Mouse (Mus musculus) limb, embryonic 10.5 days (tissue): ENCODE measurements around the gene Qrich1. TPM values are rescaled to one million over a fixed set of nuclear protein-coding genes. Genes with fewer than 3 reads are reported as not detected.

Experiments
- DNase-seq: peaks from one replicate; pipeline ENCODE4 v3.0.0-alpha.2; 2017; ENCODE audit warnings: low spot score
- H3K27ac ChIP-seq: fragments of 300-500 bp; sonication (generic); 2 replicates; pipeline ENCODE4 v1.5.1; 2016; ENCODE audit warnings: mild to moderate bottlenecking
- H3K27me3 ChIP-seq: fragments of 300-500 bp; sonication (generic); 2 replicates; pipeline ENCODE4 v1.6.1; 2016; ENCODE audit warnings: low read depth, mild to moderate bottlenecking; ENCODE audit not compliant: poor library complexity, severe bottlenecking
- H3K36me3 ChIP-seq: fragments of 300-500 bp; sonication (generic); 2 replicates; pipeline ENCODE4 v1.6.1; 2016; ENCODE audit warnings: mild to moderate bottlenecking, moderate library complexity
- H3K4me1 ChIP-seq: fragments of 300-500 bp; sonication (generic); 2 replicates; pipeline ENCODE4 v1.6.1; 2016
- H3K4me3 ChIP-seq: fragments of 300-500 bp; sonication (generic); 2 replicates; pipeline ENCODE4 v1.5.1; 2016; ENCODE audit warnings: mild to moderate bottlenecking, moderate library complexity
- H3K9me3 ChIP-seq: fragments of 300-500 bp; sonication (generic); replicated peaks from 2 replicates; pipeline ENCODE4 v1.6.1; 2016; ENCODE audit warnings: mild to moderate bottlenecking
- WGBS: fragments of 180-500 bp; shearing (Covaris S2); methylation state at CpG from one replicate; pipeline ENCODE4 v1.1.7; 2016; 5-methylcytosine and 5-hydroxymethylcytosine counted together
- polyA plus RNA-seq: library from polyadenylated mRNA; unstranded; fragments of >200 nt; fragmentation: Nextera tagmentation; extraction: Ambion mirVana; gene quantifications from 2 replicates; pipeline ENCODE4 v1.2.1, GENCODE M21; 2016

The Qrich1 gene
- polyA plus RNA-seq, 1 experiment from 2014 or later, result 173 TPM

DNA sequence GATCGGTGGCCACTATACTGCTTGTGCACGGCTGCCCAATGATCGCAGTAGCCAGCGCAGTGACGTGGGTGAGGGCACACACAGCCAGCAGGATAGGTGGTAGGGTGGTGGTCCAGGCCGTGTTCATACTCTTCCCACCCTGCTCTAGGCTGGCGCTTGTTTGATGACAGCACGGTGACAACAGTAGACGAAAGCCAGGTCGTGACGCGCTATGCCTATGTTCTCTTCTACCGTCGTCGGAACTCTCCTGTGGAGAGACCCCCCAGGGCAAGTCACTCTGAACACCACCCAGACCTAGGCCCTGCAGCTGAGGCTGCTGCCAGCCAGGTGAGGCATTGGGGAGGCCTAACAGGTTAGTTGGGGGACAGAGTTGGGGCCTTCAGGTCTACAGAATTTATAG is 16.7 kb upstream of the Qrich1 start:
- Histone ChIP-seq H3K9me3 (no peaks in the 10 kb centered on the region), H3K27me3 (no peaks in the 10 kb centered on the region), H3K4me1 (no peaks in the 10 kb centered on the region), H3K27ac (no peak overlapping the region), H3K4me3 (no peak overlapping the region), H3K36me3 (peaks cover 89% of the 10 kb centered on the region)
- DNase-seq, result no peak
- 93% methylated on average over 15 of the region's 15 CpGs for WGBS

DNA sequence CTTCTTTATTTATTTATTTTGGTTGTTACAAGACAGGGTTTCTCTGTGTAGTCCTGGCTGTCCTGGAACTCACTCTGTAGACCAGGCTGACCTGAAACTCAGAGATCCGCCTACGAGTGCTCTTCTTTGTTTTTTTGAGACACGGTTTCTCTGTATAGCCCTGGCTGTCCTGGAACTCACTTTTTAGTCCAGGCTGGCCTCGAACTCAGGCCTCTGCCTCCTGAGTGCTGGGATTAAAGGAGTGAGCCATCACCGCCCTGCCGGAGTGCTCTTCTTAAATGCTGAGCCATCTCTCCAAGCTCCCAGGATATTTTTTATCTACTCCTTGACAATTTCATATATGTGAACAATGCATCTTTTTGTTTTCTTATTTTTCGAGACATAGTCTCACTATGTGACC is 9.7 kb upstream of the Qrich1 start:
- H3K9me3 ChIP-seq, result no peaks in the 10 kb centered on the region
- no peak for DNase-seq
- H3K27ac ChIP-seq, result peak overlapping the region; percentile 87; the same call in 1 of the 2 replicates
- H3K27me3 ChIP-seq, result no peaks in the 10 kb centered on the region
- H3K4me1 ChIP-seq, result peaks cover 17% of the 10 kb centered on the region
- 89% methylated on average over 7 of the region's 7 CpGs for WGBS
- H3K4me3 ChIP-seq, result peak overlapping the region; percentile 75
- H3K36me3 ChIP-seq, result peaks cover 48% of the 10 kb centered on the region

DNA sequence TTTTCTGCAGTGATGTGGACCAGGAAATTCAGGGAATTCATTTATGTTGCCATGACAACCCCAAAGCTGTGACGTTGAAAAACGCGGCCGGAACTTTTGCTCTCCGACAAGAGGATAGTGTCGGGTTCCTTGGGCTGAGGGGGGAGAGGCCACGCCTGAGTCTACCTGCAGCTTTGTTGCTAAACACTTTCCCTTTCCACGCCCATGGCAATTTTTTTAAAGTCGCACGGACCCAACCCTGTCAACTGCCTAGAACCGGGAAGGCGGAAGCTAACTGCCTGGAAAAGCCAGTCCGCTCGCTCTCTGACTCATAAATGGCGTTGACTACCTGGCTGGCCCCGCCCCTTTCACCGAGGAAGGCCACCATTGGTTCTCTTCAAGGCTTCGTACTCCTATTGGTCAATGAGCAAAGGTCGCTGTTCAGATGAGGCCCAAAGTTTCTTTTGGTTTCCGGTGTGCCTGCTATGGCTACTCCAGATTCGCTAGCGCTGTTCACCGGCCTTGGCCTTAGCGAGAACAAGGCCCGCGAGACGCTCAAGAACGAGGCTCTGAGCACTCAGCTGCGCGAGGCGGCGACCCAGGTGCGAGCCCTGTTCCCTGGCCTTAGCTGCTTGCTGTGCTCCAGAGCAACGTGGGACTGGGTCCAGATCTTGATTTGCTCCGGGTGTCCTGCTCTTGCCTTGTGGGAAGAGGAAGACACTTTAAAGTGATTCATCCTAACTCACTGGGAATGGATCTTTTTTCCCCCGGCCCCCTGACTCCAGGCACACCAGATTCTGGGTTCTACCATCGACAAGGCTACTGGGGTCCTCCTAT is 8.8 kb upstream of the Qrich1 start, which contains the start of gene Qars:
TSS of gene Qars (plus strand) at position 88 of the 816 bp plus-strand sequence.
- WGBS, result under 1% methylated on average over 37 of the region's 37 CpGs
- peaks cover 48% of the 10 kb centered on the region for H3K36me3 ChIP-seq

DNA sequence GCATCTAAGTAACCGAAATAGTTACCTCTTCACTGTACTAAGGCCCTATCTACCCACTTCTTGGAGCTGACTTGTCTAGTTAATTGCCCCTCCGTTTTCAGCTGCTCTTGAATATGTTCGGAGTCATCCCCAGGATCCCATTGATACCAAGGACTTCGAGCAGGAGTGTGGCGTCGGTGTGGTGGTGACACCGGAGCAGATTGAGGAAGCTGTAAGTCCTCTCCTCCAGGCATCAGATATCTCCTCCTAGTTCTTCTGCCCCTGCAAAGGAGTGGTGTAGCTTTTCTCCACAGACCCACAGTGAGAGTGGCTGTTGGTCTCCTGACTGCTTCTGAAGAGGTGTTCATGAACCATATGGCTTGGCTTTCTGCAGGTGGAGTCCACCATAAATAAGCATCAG is 7.8 kb upstream of the Qrich1 start:
- Histone ChIP-seq H3K27ac (peak overlapping the region; percentile 87; the same call in 1 of the 2 replicates), H3K9me3 (no peaks in the 10 kb centered on the region), H3K27me3 (no peaks in the 10 kb centered on the region), H3K4me1 (peaks cover 17% of the 10 kb centered on the region), H3K36me3 (peaks cover 48% of the 10 kb centered on the region), H3K4me3 (peak overlapping the region; percentile 75)
- 87% methylated on average over 7 of the region's 7 CpGs for WGBS
- no peak for DNase-seq

More for the DNA sequence above, 8.8 kb upstream of the Qrich1 start, which contains the start of gene Qars:
- DNase-seq, result peak; percentile 91
- no peaks in the 10 kb centered on the region for H3K9me3 ChIP-seq
- H3K27me3 ChIP-seq, result no peaks in the 10 kb centered on the region
- H3K4me1 ChIP-seq, result peaks cover 17% of the 10 kb centered on the region
- H3K27ac ChIP-seq, result peak within 1 kb of the TSS; percentile 87
- H3K4me3 ChIP-seq, result peak within 1 kb of the TSS; percentile 75

DNA sequence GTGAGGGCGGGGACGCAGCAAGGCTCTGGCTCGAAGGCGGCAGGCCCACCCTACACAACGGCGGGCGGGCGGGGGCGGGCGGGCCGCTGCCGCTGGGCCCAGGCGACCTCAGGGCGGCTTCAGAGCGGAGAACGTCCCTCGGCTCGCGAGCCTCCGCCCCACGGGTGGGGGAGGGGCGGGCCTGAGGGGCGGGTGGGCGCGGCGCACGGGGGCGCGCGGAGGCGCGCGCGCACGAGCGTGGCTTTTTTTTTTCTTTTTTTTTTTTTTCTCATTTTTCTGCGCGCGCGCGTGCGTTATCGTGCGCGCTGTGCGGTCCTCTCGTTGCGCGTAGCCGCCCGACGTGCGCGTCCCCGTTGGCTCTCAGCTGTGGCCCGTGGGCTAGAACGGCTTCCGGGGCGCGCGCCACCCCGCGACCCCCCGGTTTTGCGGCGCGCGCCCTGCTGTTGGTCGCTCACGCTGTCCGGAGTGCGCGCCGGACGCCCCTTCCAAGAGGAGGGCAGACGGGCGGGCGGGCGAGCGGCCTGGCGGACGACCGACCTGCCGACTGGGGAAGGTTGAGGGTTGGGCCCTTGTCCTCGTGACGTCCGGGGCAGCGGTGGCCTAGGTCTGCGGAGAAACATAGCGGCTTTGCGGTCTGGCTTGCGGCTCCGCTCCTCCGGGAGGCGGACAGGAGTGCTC is 786 bp downstream of the Qrich1 start:
- 1% methylated on average over 91 of the region's 95 CpGs for WGBS
- peak overlapping the region; percentile 99 for H3K27ac ChIP-seq
- H3K4me1 ChIP-seq, result peaks cover 22% of the 10 kb centered on the region

DNA sequence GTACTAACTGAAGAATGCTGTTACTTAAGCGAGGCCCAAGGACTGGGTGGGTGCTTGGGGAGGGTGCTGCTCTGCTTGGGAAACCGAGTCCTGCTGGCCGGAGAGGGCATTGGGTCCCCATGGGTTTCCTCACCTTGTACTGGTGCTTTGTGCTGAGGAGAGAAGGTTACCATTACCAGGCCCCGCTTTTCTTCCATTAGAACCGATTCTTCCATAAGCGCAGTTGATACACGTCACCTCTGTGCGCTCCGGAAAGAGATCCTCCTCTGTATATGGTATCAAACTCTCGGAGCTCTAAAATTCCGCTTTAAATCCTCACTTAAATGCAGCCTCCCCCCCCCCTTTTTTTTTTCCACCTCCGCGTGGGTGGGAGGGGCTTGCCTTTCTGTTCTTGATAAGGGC is 1.3 kb downstream of the Qrich1 start:
- H3K4me1 ChIP-seq, result peaks cover 22% of the 10 kb centered on the region
- H3K9me3 ChIP-seq, result no peaks in the 10 kb centered on the region
- H3K27ac ChIP-seq, result peak overlapping the region; percentile 99
- no peak for DNase-seq
- under 1% methylated on average over 13 of the region's 13 CpGs for WGBS
- peaks cover 68% of the 10 kb centered on the region for H3K36me3 ChIP-seq
- no peaks in the 10 kb centered on the region for H3K27me3 ChIP-seq
- peak overlapping the region; percentile 93 for H3K4me3 ChIP-seq

More for the DNA sequence above, 786 bp downstream of the Qrich1 start:
- Histone ChIP-seq H3K4me3 (peak overlapping the region; percentile 93), H3K27me3 (no peaks in the 10 kb centered on the region), H3K9me3 (no peaks in the 10 kb centered on the region), H3K36me3 (peaks cover 69% of the 10 kb centered on the region)
- peak; percentile 89 for DNase-seq

DNA sequence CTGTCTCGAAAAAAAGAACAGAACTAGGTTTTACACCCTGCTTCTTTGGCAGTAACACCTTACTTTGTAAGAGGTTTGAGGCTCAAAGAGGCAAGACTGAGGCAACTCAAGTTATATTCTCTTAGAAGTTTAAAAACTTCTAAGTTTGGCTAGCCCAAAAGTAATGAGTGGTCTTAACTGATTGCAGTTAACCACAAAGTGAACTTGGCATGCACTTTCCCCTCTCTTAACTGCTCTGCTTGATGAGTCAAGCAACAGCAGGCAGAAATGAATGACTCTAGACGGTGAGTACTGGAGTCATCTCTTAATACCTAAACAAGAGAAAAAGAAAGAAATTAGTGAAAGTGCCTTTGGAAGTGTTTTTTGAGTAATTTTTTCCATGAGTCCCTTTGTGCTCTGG is 5.0 kb downstream of the Qrich1 start:
- WGBS, result 89% methylated on average over 2 of the region's 2 CpGs
- DNase-seq, result no peak
- Histone ChIP-seq H3K27me3 (no peaks in the 10 kb centered on the region), H3K27ac (no peak overlapping the region), H3K4me1 (peaks cover 14% of the 10 kb centered on the region; the same call in 1 of the 2 replicates), H3K4me3 (no peak overlapping the region), H3K36me3 (peaks cover 68% of the 10 kb centered on the region), H3K9me3 (no peaks in the 10 kb centered on the region)

DNA sequence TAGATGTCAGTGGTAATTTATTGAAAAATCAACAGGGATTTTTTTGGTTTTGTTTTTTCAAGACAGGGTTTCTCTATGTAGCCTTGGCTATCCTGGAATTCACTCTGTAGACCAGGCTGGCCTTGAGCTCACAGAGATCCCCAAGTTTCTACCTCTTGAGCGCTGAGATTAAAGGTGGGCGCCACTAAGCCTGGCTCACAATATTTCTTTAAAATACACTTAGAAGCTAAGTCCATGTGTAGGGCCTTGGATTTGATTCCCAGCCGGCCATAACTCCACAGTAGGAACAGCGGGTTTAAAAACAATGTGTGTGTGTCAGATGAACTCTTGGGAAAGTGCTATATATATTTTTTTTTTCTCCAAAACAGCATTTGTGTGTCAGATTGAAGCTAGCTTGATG is 6.7 kb downstream of the Qrich1 start:
- H3K27ac ChIP-seq, result no peak overlapping the region
- no peaks in the 10 kb centered on the region for H3K9me3 ChIP-seq
- H3K27me3 ChIP-seq, result no peaks in the 10 kb centered on the region
- no peak for DNase-seq
- H3K36me3 ChIP-seq, result peaks cover 78% of the 10 kb centered on the region
- 96% methylated on average over 4 of the region's 4 CpGs for WGBS
- H3K4me1 ChIP-seq, result peaks cover 13% of the 10 kb centered on the region; the same call in 1 of the 2 replicates
- H3K4me3 ChIP-seq, result no peak overlapping the region

DNA sequence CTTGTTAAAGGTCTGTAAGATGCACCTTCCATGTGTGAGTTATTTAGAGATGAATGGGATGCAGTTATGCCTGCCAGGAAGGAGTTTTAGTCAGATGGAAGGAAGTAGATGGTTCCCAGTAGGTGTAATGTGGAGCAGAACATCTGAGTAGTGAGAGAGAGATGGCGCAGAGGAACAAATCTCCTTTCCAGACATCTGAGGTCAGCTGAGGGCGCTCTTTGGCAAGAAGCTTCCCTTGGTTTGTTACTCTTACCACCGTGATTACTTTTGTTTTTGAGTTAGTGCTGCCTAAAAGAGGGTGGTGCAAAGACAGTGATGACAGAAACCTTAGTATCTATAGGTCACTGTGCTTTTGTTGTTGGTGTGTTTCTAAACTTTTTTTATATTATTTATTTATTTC is 8.8 kb downstream of the Qrich1 start:
- Histone ChIP-seq H3K4me3 (no peak overlapping the region), H3K36me3 (peaks cover 82% of the 10 kb centered on the region), H3K9me3 (no peaks in the 10 kb centered on the region), H3K27ac (no peak overlapping the region), H3K27me3 (no peaks in the 10 kb centered on the region), H3K4me1 (no peaks in the 10 kb centered on the region)
- no peak for DNase-seq
- 87% methylated on average over 3 of the region's 3 CpGs for WGBS

DNA sequence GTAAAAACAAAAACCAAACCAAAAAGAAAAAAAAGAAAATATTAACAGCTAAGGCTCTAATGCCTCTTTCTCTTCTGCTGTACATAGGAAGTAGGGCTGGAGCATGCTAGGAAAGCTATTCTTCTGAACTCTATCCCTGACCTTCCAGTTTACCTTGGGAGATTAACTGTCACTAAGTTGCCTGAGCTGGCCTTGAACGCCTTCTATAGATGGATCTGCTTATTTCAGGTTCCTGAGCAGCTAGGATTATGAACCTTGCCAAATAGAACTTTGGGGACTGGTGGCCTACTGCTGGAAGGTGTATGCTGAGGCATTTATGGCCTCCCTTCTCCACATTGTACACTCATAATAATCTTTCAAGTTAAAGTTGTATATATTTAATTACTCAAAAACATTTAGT is 14.3 kb downstream of the Qrich1 start:
- peaks cover 93% of the 10 kb centered on the region for H3K36me3 ChIP-seq
- no peak overlapping the region for H3K27ac ChIP-seq
- 93% methylated on average over 1 of the region's 1 CpGs for WGBS
- no peak for DNase-seq
- no peak overlapping the region for H3K4me3 ChIP-seq
- H3K9me3 ChIP-seq, result no peaks in the 10 kb centered on the region
- no peaks in the 10 kb centered on the region for H3K27me3 ChIP-seq
- H3K4me1 ChIP-seq, result no peaks in the 10 kb centered on the region

DNA sequence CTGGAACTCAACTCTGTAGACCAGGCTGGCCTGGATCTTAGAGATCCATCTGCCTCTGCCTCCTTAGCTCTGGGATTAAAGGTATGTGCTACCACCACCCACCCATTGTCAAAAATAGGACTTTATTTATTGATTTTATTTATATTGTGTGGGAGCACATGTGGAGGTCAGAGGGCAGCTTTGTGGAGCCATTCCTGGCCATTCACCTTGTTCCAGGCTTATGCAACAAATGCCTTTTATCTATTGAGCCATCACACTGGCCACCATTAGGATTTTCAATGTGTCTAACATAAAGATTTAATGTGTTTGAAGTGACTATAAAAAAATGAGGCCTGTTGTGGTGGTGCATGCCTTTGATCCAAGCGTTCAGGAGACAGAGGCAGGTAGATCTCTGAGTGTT is 14.9 kb downstream of the Qrich1 start:
- H3K36me3 ChIP-seq, result peaks cover 93% of the 10 kb centered on the region
- H3K4me1 ChIP-seq, result no peaks in the 10 kb centered on the region
- 89% methylated on average over 1 of the region's 1 CpGs for WGBS
- no peaks in the 10 kb centered on the region for H3K9me3 ChIP-seq
- no peak overlapping the region for H3K4me3 ChIP-seq
- DNase-seq, result no peak
- H3K27me3 ChIP-seq, result no peaks in the 10 kb centered on the region
- H3K27ac ChIP-seq, result no peak overlapping the region

DNA sequence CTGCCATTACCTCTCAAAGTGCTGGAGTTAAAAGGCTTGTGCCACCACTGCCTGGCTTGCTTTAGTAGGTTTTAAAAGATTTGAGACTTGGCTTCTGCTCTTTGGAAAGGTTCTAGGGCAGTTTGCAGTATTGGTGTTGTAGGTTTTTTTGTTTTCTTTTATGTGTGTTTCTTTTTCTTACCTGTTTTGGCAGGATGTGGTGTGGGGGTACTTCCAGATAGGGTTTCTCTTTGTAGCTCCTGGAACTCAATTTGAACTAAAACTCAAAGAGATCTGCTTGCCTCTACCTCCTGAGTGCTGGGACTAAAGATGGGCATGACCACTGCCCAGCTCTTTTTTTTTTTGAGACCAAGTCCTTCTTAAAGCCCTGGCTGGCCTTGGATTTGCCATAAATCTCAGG is 24.2 kb downstream of the Qrich1 start:
- H3K9me3 ChIP-seq, result no peaks in the 10 kb centered on the region
- no peaks in the 10 kb centered on the region for H3K27me3 ChIP-seq
- peaks cover 97% of the 10 kb centered on the region for H3K36me3 ChIP-seq
- DNase-seq, result no peak
- H3K4me3 ChIP-seq, result no peak overlapping the region
- H3K27ac ChIP-seq, result no peak overlapping the region
- H3K4me1 ChIP-seq, result no peaks in the 10 kb centered on the region

DNA sequence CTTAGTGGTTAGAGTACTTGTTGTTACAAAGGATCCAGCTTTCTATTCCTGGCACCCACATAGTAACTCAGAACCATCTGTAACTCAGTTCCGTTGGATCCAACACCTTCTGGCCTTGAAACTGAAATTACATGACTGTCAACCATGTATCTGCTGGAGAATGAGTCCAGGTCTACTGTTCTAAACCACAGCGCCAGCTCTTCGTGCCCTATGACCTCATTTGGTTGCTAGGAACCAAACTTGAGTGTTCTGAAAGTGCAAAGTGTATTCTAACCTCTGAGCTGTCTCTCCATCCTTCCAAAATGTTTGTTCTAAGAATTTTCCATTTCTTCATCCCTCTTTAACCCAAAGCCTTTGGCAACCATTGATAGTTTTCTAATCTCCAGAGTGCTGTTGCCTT is 29.4 kb downstream of the Qrich1 start:
- Histone ChIP-seq H3K27me3 (no peaks in the 10 kb centered on the region), H3K4me1 (no peaks in the 10 kb centered on the region), H3K4me3 (no peak overlapping the region), H3K27ac (no peak overlapping the region), H3K9me3 (no peaks in the 10 kb centered on the region), H3K36me3 (peaks cover 97% of the 10 kb centered on the region)
- 96% methylated on average over 3 of the region's 3 CpGs for WGBS
- no peak for DNase-seq
